Mouse (Mus musculus): Measurements from ENCODE around the gene Tmem206.

Tmem206 gene

GRCm38 (mm10) chr1:191396897-191397849 lies 71.5 kb downstream of the Tmem206 start:
- DNase-seq (ENCODE audit: low read depth, low spot score) = peak; percentile 100

Measured in CD4-positive, CD25-positive, alpha-beta regulatory T cell, adult 2 months (primary cell).